Mouse (Mus musculus) limb, embryonic 11.5 days (tissue): ENCODE results near the gene Tmprss9. TPM values are rescaled to one million over a fixed set of nuclear protein-coding genes. Genes with fewer than 3 reads are reported as not detected.

ENCODE experiments used
- ATAC-seq: fragments of 200-750 bp; cut with Nextera tagmentation; 2 replicates; pipeline ENCODE4 v1.8.0; 2017; ENCODE audit warnings: low read depth; ENCODE audit not compliant: insufficient number of reproducible peaks, low FRiP score, low TSS enrichment
- DNase-seq: peaks from one replicate; pipeline ENCODE4 v3.0.0-alpha.2; 2015; ENCODE audit warnings: low spot score
- H3K27ac ChIP-seq: fragments of 300-500 bp; sonication (generic); replicated peaks from 2 replicates; pipeline ENCODE4 v1.5.1; 2014; ENCODE audit warnings: low read depth, mild to moderate bottlenecking, low read length
- H3K27me3 ChIP-seq: fragments of 300-500 bp; sonication (generic); 2 replicates; pipeline ENCODE4 v1.6.1; 2014; ENCODE audit warnings: mild to moderate bottlenecking, low read length, mixed read lengths; ENCODE audit not compliant: control insufficient read depth, insufficient read depth
- H3K36me3 ChIP-seq: fragments of 300-500 bp; sonication (generic); 2 replicates; pipeline ENCODE4 v1.6.1; 2014; ENCODE audit warnings: mild to moderate bottlenecking, low read length, moderate library complexity, mixed read lengths; ENCODE audit not compliant: control insufficient read depth, insufficient read depth
- H3K4me1 ChIP-seq: fragments of 300-500 bp; sonication (generic); 2 replicates; pipeline ENCODE4 v1.6.1; 2014; ENCODE audit warnings: low read length, mixed read lengths; ENCODE audit not compliant: control insufficient read depth, insufficient read depth
- H3K4me2 ChIP-seq: fragments of 300-500 bp; sonication (generic); 2 replicates; pipeline ENCODE4 v1.6.1; 2014; ENCODE audit warnings: low read depth, mild to moderate bottlenecking, moderate library complexity; ENCODE audit not compliant: severe bottlenecking
- H3K4me3 ChIP-seq: fragments of 300-500 bp; sonication (generic); 2 replicates; pipeline ENCODE4 v1.5.1; 2014; ENCODE audit warnings: low read depth, low read length
- H3K9ac ChIP-seq: fragments of 300-500 bp; sonication (generic); 2 replicates; pipeline ENCODE4 v1.6.1; 2014; ENCODE audit warnings: mild to moderate bottlenecking, low read length
- H3K9me3 ChIP-seq: fragments of 300-500 bp; sonication (generic); 2 replicates; pipeline ENCODE4 v1.6.1; 2016; ENCODE audit warnings: low read length; ENCODE audit not compliant: control insufficient read depth
- WGBS: fragments of 180-500 bp; shearing (Covaris S2); extraction: QIAGEN DNeasy Blood & Tissue Kit; methylation state at CpG from one replicate; pipeline ENCODE4 v1.1.7; 2014; 5-methylcytosine and 5-hydroxymethylcytosine counted together
- polyA plus RNA-seq: library from polyadenylated mRNA; unstranded; fragments of >200 nt; fragmentation: Nextera tagmentation; extraction: Ambion mirVana; gene quantifications from 2 replicates; pipeline ENCODE4 v1.2.1, GENCODE M21; 2014

Tmprss9 gene
- polyA plus RNA-seq, 1 experiment from 2014 or later, result not detected

DNA sequence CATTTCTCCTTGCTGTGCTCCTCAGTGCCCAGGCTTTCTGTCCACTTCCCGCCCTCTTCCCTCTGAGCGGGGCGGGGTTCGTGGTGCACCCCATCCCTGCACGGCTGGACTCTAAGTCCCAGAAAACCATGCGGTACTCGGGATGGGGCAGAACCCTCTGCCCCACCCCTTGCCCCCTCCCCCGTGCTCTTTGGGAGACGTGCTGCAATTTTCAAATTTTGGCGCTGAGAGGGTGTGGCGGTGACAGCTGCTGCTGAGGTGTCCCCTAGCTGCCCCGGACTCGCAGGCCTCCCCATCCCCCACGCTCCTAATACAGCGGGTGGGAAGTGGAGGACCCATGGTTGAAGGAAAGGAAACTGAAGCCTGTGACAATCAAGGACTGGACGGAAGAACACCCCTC is 50.3 kb downstream of the Tmprss9 start:
- H3K27me3 ChIP-seq, result no peaks in the 10 kb centered on the region
- H3K27ac ChIP-seq, result no peak overlapping the region
- 5% methylated on average over 16 of the region's 16 CpGs for WGBS
- H3K9me3 ChIP-seq, result no peaks in the 10 kb centered on the region
- peak; percentile 60 for DNase-seq
- no peak for ATAC-seq
- H3K4me2 ChIP-seq, result peak overlapping the region; percentile 39
- no peaks in the 10 kb centered on the region for H3K36me3 ChIP-seq
- 0 out of 2 replicates have a peak, but pooled peaks cover 4% of the 10 kb centered on the region for H3K4me1 ChIP-seq
- peak overlapping the region; percentile 57 for H3K9ac ChIP-seq
- H3K4me3 ChIP-seq, result peak overlapping the region; percentile 22; the same call in 1 of the 2 replicates

DNA sequence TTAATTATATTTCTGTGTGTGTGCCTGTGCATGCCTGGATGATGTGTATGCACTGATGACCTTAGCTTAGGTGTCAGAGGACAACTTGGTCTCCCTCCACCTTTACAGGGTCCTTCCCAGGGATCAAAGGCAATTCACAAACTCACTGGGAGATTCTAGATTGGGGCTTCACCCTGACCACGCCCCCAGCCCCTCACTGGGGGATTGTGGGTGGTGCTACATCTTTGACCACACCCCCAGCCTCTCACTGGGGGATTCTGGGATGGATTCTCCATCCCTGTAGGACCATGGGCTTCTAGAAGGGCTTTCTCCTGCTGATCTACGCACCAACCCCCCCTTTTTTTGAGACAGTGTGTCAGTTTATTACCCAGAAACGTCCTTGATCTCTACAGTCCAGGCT is 53.8 kb downstream of the Tmprss9 start:
- ATAC-seq (no peak), DNase-seq (no peak)
- Histone ChIP-seq H3K27ac (no peak overlapping the region), H3K36me3 (no peaks in the 10 kb centered on the region), H3K4me3 (no peak overlapping the region), H3K27me3 (no peaks in the 10 kb centered on the region), H3K4me2 (no peak overlapping the region), H3K9ac (no peak overlapping the region), H3K4me1 (peaks cover 10% of the 10 kb centered on the region; the same call in 1 of the 2 replicates), H3K9me3 (no peaks in the 10 kb centered on the region)
- 49% methylated on average over 3 of the region's 3 CpGs for WGBS

DNA sequence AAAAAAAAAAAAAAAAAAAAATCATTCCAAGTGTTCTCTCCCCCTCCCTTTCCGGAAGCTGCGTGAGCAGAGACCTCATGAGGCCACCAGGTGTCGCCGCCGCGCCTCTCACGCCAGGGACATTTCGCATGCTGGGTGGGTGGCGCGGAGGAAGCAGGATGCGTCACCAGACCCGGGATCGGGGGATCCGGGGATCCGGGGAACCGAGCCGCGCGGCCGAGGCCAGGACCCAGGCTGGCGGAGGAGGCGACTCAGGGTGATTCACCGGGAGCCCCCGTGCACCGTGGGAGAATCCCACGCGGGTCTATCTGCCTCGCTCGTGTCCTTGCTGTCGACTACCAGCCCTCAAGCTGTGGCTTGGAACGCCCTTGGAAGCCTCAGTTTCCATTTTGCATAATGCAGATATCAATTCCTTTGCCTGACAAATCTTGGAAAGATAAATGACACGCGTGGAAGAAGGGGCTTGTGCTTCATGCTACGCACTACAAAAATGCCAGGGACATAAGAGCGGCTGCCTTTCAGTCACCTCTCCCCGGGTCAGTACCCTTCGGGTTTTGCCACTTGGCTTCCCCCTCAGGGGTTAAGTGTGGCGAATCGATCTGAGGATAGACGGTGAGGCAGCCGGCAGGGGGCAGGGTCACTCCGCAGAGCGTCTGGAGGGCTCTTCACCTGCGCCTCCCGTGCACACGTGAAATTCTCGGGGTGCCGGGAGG is 57.1 kb downstream of the Tmprss9 start:
- DNase-seq, result peak; percentile 91
- ATAC-seq, result 0 out of 2 replicates have a peak, but pooled peaks have one; percentile 11
- Histone ChIP-seq H3K36me3 (no peaks in the 10 kb centered on the region), H3K9ac (peak overlapping the region; percentile 45), H3K27me3 (peaks cover 28% of the 10 kb centered on the region), H3K27ac (no peak overlapping the region), H3K4me1 (peaks cover 42% of the 10 kb centered on the region), H3K4me3 (peak overlapping the region; percentile 56), H3K4me2 (peak overlapping the region; percentile 81), H3K9me3 (no peaks in the 10 kb centered on the region)
- under 1% methylated on average over 48 of the region's 48 CpGs for WGBS

DNA sequence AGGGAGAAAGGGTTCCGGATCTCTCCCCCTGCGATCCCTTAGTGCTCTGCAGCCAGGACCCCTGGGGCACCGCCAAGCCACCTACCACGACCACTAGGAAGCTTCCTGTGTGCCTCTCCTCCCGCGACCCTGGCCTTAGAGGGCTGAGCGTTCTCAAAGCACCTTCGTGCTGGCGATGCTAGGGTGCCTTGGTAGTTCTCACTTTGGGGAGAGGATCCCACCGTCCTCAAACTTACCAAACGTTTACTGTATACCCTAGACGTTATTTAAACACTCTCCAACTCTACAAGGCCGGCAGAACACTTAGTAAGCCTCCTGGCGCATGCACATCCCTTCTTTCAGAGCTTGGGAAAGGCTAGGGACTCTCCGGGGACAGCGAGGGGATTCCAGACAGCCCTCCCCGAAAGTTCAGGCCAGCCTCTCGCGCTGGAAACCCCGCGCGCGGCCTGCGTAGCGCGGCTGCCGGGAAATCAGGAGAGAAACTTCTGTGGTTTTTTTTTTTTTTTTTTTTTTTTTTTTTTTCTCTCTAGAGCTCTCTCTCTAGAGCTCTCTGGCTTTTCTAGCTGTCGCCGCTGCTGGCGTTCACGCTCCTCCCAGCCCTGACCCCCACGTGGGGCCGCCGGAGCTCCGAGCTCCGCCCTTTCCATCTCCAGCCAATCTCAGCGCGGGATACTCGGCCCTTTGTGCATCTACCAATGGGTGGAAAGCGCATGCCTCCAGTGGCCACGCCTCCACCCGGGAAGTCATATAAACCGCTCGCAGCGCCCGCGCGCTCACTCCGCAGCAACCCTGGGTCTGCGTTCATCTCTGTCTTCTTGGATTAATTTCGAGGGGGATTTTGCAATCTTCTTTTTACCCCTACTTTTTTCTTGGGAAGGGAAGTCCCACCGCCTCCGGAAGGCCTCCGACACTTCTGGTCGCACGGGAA is 57.9 kb downstream of the Tmprss9 start, which contains the start of gene Gadd45b:
Gadd45b (plus strand) TSS at position 775 of the 928 bp plus-strand sequence.
- H3K9me3 ChIP-seq, result no peaks in the 10 kb centered on the region
- WGBS, result under 1% methylated on average over 56 of the region's 56 CpGs
- peaks cover 48% of the 10 kb centered on the region for H3K4me1 ChIP-seq
- peak within 1 kb of the TSS; percentile 81 for H3K4me2 ChIP-seq
- DNase-seq (peak; percentile 99), ATAC-seq (peak; percentile 83)
- H3K36me3 ChIP-seq, result no peaks in the 10 kb centered on the region
- H3K4me3 ChIP-seq, result peak within 1 kb of the TSS; percentile 56
- H3K27me3 ChIP-seq, result peaks cover 36% of the 10 kb centered on the region
- H3K9ac ChIP-seq, result peak within 1 kb of the TSS; percentile 68
- peak within 1 kb of the TSS; percentile 77 for H3K27ac ChIP-seq

DNA sequence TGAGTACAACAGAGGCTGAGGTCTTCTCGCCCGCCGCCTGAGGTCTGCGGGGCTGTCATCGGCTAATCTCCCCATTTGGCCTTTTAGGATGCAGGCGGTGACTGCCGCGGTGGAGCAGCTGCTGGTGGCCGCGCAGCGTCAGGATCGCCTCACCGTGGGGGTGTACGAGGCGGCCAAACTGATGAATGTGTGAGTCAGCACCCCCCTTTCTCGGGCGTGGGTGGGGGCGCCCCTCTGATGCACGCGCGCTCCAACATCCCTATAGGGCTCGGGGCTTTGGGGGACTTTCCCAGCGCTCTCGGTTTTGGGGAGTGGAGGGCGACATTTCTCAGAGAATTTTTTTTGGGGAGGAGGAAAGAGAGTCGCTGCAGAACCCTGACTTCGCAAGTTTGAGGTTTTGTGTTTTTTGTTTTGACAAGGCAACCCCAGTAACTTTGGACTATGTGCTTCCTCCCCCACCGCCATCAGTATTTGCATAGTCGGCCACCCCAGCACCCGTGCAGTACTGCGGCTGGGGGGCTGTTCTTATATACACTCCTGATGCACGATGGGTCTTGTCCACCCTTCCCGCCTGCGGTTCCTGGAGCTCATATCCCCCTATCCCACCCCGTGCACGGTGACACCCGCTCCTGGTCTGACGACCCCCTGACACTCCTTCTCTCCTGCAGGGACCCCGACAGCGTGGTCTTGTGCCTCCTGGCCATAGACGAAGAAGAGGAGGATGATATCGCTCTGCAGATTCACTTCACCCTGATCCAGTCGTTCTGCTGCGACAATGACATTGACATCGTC is 58.9 kb downstream of the Tmprss9 start:
- peak; percentile 37 for DNase-seq
- peaks cover 54% of the 10 kb centered on the region for H3K4me1 ChIP-seq
- peak overlapping the region; percentile 56 for H3K4me3 ChIP-seq

DNA sequence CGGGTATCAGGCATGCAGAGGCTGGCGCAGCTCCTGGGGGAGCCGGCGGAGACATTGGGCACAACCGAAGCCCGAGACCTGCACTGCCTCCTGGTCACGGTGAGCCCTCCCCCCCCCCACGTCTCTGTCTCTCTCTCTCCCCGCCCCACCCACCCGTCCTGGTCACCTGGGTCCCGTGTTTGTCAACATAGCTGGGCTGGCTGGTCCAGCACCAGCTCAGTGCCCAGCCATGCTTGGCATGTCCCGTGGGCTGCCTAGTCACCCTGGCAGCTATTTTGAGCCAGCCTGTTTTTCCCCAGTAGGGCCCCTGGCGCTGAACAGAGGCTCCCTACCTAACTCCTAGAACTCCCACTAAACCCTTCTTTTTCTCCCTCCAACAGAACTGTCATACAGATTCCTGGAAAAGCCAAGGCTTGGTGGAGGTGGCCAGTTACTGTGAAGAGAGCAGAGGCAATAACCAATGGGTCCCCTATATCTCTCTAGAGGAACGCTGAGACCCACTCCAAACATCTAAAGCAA is 59.6 kb downstream of the Tmprss9 start:
- 1% methylated on average over 13 of the region's 14 CpGs for WGBS
- DNase-seq, result no peak

More for the DNA sequence above, 58.9 kb downstream of the Tmprss9 start:
- ATAC-seq, result no peak
- WGBS, result under 1% methylated on average over 44 of the region's 45 CpGs
- Histone ChIP-seq H3K4me2 (peak overlapping the region; percentile 81), H3K36me3 (no peaks in the 10 kb centered on the region), H3K9ac (peak overlapping the region; percentile 68), H3K9me3 (no peaks in the 10 kb centered on the region), H3K27ac (no peak overlapping the region), H3K27me3 (peaks cover 37% of the 10 kb centered on the region)

DNA sequence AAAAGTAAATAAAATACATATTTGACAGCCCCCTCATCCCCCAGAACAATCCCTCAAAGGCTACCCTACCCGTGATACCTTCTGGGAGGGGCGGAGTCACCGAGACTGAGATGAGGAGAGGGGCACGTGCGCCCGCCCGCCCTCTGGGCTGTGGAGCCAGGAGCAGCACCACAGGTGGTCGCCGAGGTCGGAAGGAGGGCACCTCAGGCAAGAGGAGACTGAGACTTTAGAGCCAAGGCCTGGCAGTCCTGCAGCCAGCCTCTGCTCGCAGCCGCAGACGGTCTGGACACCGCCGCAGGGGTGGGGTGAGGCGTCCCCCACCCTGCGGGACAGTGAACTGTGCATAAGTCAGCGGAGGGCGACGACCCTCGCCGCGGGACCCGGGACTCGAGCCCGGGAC is 60.0 kb downstream of the Tmprss9 start:
- WGBS, result under 1% methylated on average over 26 of the region's 26 CpGs
- peaks cover 65% of the 10 kb centered on the region for H3K4me1 ChIP-seq
- no peaks in the 10 kb centered on the region for H3K36me3 ChIP-seq
- DNase-seq (peak; percentile 58), ATAC-seq (no peak)
- peaks cover 37% of the 10 kb centered on the region for H3K27me3 ChIP-seq
- H3K4me2 ChIP-seq, result peak overlapping the region; percentile 81
- no peaks in the 10 kb centered on the region for H3K9me3 ChIP-seq
- H3K4me3 ChIP-seq, result peak overlapping the region; percentile 56
- H3K9ac ChIP-seq, result no peak overlapping the region
- H3K27ac ChIP-seq, result no peak overlapping the region

More for the DNA sequence above, 59.6 kb downstream of the Tmprss9 start:
- Histone ChIP-seq H3K9ac (peak overlapping the region; percentile 45), H3K9me3 (no peaks in the 10 kb centered on the region), H3K4me3 (peak overlapping the region; percentile 56), H3K27me3 (peaks cover 37% of the 10 kb centered on the region), H3K27ac (no peak overlapping the region), H3K4me2 (peak overlapping the region; percentile 81), H3K4me1 (peaks cover 61% of the 10 kb centered on the region), H3K36me3 (no peaks in the 10 kb centered on the region)
- no peak for ATAC-seq
